Comparison of ENCODE assay signal across 20 mouse cellular contexts in genomic region chr5:96515860-96516311, GRCm38 (mm10).
A peak's percentile ranks its signal among the peaks of the same experiment; 100 is the strongest.
DNase-seq lines count a peak whose midpoint lies in the region; ATAC-seq and TF ChIP-seq lines count a peak whose summit lies in the region.
"Had no signal": no experiment of that assay in that cellular context is flagged by ENCODE, and none has a peak within 500 bp of the region (broad histone marks: within the 10 kb centered on the region; RNA-seq: fewer than 3 reads in every experiment).

No protein-coding gene starts in this region.

- WGBS in forebrain, embryonic 16.5 days: 35% methylated on average over 3 of the region's 3 CpGs
- WGBS in forebrain, embryonic 12.5 days: 68% methylated on average over 3 of the region's 3 CpGs
- 40% methylated on average over 3 of the region's 3 CpGs for WGBS in kidney, embryonic 15.5 days
- WGBS in midbrain, postnatal 0 days: 59% methylated on average over 3 of the region's 3 CpGs
- 77% methylated on average over 3 of the region's 3 CpGs for WGBS in midbrain, embryonic 11.5 days

- ATAC-seq in forebrain, embryonic 16.5 days: peak; percentile 31
- no peak for ATAC-seq in forebrain, embryonic 12.5 days (ENCODE audit: low FRiP score)
- peak; percentile 91 for ATAC-seq in kidney, embryonic 15.5 days (replicated peaks; ENCODE audit: low FRiP score)
- ATAC-seq in midbrain, postnatal 0 days (ENCODE audit: low FRiP score): peak; percentile 38; the same call in 1 of the 2 replicates
- ATAC-seq in midbrain, embryonic 11.5 days (ENCODE audit: low FRiP score): no peak
- ATAC-seq: intestine, embryonic 15.5 days had no signal

- no peaks in the 10 kb centered on the region for H3K4me1 ChIP-seq in forebrain, embryonic 16.5 days (replicated peaks; ENCODE audit: control insufficient read depth, insufficient read depth, low read length)
- H3K4me1 ChIP-seq in forebrain, embryonic 12.5 days: 0 out of 2 replicates have a peak, but pooled peaks cover 3% of the 10 kb centered on the region
- peaks cover 24% of the 10 kb centered on the region for H3K4me1 ChIP-seq in kidney, embryonic 15.5 days
- no peaks in the 10 kb centered on the region; the same call in 1 of the 2 replicates for H3K4me1 ChIP-seq in midbrain, postnatal 0 days (ENCODE audit: insufficient read depth, low read length)
- H3K4me1 ChIP-seq in midbrain, embryonic 11.5 days (ENCODE audit: control insufficient read depth, insufficient read depth, low read length): no peaks in the 10 kb centered on the region
- H3K4me1 ChIP-seq: intestine, embryonic 15.5 days had no signal

- no peaks in the 10 kb centered on the region for H3K9me3 ChIP-seq in forebrain, embryonic 16.5 days (ENCODE audit: control insufficient read depth, low read length)
- H3K9me3 ChIP-seq in forebrain, embryonic 12.5 days: no peaks in the 10 kb centered on the region
- H3K9me3 ChIP-seq in kidney, embryonic 15.5 days (replicated peaks): no peaks in the 10 kb centered on the region
- H3K9me3 ChIP-seq in midbrain, postnatal 0 days (ENCODE audit: low read length): no peaks in the 10 kb centered on the region
- no peaks in the 10 kb centered on the region for H3K9me3 ChIP-seq in midbrain, embryonic 11.5 days (ENCODE audit: control insufficient read depth, low read length)
- H3K9me3 ChIP-seq: heart, embryonic 13.5 days; intestine, embryonic 15.5 days had no signal

- no peaks in the 10 kb centered on the region for H3K27me3 ChIP-seq in forebrain, embryonic 16.5 days (replicated peaks; ENCODE audit: control insufficient read depth, insufficient read depth, low read length)
- no peaks in the 10 kb centered on the region for H3K27me3 ChIP-seq in forebrain, embryonic 12.5 days
- H3K27me3 ChIP-seq in kidney, embryonic 15.5 days: no peaks in the 10 kb centered on the region
- no peaks in the 10 kb centered on the region for H3K27me3 ChIP-seq in midbrain, postnatal 0 days (ENCODE audit: insufficient read depth, low read length)
- no peaks in the 10 kb centered on the region for H3K27me3 ChIP-seq in midbrain, embryonic 11.5 days (ENCODE audit: control insufficient read depth, insufficient read depth, low read length)
- H3K27me3 ChIP-seq: embryonic facial prominence, embryonic 12.5 days; heart, embryonic 13.5 days; hindbrain, embryonic 13.5 days; intestine, embryonic 15.5 days had no signal

- no peak overlapping the region for H3K9ac ChIP-seq in forebrain, embryonic 16.5 days (replicated peaks; ENCODE audit: low read depth, low read length)
- H3K9ac ChIP-seq in forebrain, embryonic 12.5 days: no peak overlapping the region
- H3K9ac ChIP-seq in kidney, embryonic 15.5 days: no peak overlapping the region
- no peak overlapping the region for H3K9ac ChIP-seq in midbrain, postnatal 0 days (replicated peaks; ENCODE audit: low read length, poor library complexity, severe bottlenecking)
- H3K9ac ChIP-seq in midbrain, embryonic 11.5 days (ENCODE audit: low read length): no peak overlapping the region
- H3K9ac ChIP-seq: embryonic facial prominence, embryonic 12.5 days; heart, embryonic 13.5 days; hindbrain, embryonic 13.5 days; intestine, embryonic 15.5 days had no signal

- H3K27ac ChIP-seq in forebrain, embryonic 16.5 days (ENCODE audit: low read length): no peak overlapping the region
- no peak overlapping the region for H3K27ac ChIP-seq in forebrain, embryonic 12.5 days
- H3K27ac ChIP-seq in kidney, embryonic 15.5 days: peak overlapping the region; percentile 84
- H3K27ac ChIP-seq in midbrain, postnatal 0 days (ENCODE audit: low read depth, low read length): no peak overlapping the region
- H3K27ac ChIP-seq in midbrain, embryonic 11.5 days (ENCODE audit: low read depth, low read length): no peak overlapping the region
- H3K27ac ChIP-seq: embryonic facial prominence, embryonic 12.5 days; heart, embryonic 13.5 days; hindbrain, embryonic 13.5 days; intestine, embryonic 15.5 days had no signal

- no peak for DNase-seq in kidney, adult 18-20 months
- peak; percentile 12 for DNase-seq in midbrain, postnatal 0 days (ENCODE audit: low spot score)
- no peak for DNase-seq in midbrain, embryonic 11.5 days (ENCODE audit: low spot score, missing footprints)
- DNase-seq in urinary bladder, adult 18-20 months (ENCODE audit: low spot score in 2 of 2): no peak
- DNase-seq: adrenal gland, postnatal 14 days; cerebellum, adult 11 months; cerebellum, postnatal 25 days; gastrocnemius, postnatal 14 days; heart, adult 18-20 months; lung, adult 18-20 months; lung, postnatal 14 days; thymus, postnatal 25 days had no signal

- H3K36me3 ChIP-seq in forebrain, embryonic 16.5 days (ENCODE audit: control insufficient read depth, insufficient read depth): no peaks in the 10 kb centered on the region
- no peaks in the 10 kb centered on the region for H3K36me3 ChIP-seq in forebrain, embryonic 12.5 days (replicated peaks)
- H3K36me3 ChIP-seq in kidney, embryonic 15.5 days: no peaks in the 10 kb centered on the region
- no peaks in the 10 kb centered on the region for H3K36me3 ChIP-seq in midbrain, postnatal 0 days (ENCODE audit: insufficient read depth, low read length)
- H3K36me3 ChIP-seq in midbrain, embryonic 11.5 days (ENCODE audit: control insufficient read depth, insufficient read depth, low read length): no peaks in the 10 kb centered on the region
- H3K36me3 ChIP-seq: embryonic facial prominence, embryonic 12.5 days; heart, embryonic 13.5 days; hindbrain, embryonic 13.5 days; intestine, embryonic 15.5 days had no signal

- H3K4me2 ChIP-seq in forebrain, embryonic 16.5 days (ENCODE audit: low read length): no peak overlapping the region
- H3K4me2 ChIP-seq in forebrain, embryonic 12.5 days: no peak overlapping the region
- H3K4me2 ChIP-seq in kidney, embryonic 15.5 days: no peak overlapping the region
- no peak overlapping the region for H3K4me2 ChIP-seq in midbrain, postnatal 0 days (ENCODE audit: low read depth, low read length, poor library complexity, severe bottlenecking)
- H3K4me2 ChIP-seq in midbrain, embryonic 11.5 days: no peak overlapping the region
- H3K4me2 ChIP-seq: embryonic facial prominence, embryonic 12.5 days; heart, embryonic 13.5 days; hindbrain, embryonic 13.5 days; intestine, embryonic 15.5 days had no signal

- no peak for TF ChIP-seq CTCF in midbrain, postnatal 0 days (IDR thresholded peaks at IDR 0.05)

- H3K4me3 ChIP-seq in forebrain, embryonic 16.5 days (replicated peaks; ENCODE audit: low read length): no peak overlapping the region
- H3K4me3 ChIP-seq in forebrain, embryonic 12.5 days (replicated peaks): no peak overlapping the region
- H3K4me3 ChIP-seq in kidney, embryonic 15.5 days (replicated peaks): no peak overlapping the region
- no peak overlapping the region for H3K4me3 ChIP-seq in midbrain, postnatal 0 days (ENCODE audit: low read depth, low read length)
- no peak overlapping the region for H3K4me3 ChIP-seq in midbrain, embryonic 11.5 days (ENCODE audit: low read depth, low read length)
- H3K4me3 ChIP-seq: embryonic facial prominence, embryonic 12.5 days; heart, embryonic 13.5 days; hindbrain, embryonic 13.5 days; intestine, embryonic 15.5 days; myocyte had no signal

Comparison
In these comparisons a context has a peak if more than half of its experiments do, and no peak if none do; other contexts are left out.
1. ATAC-seq: peak in forebrain, embryonic 16.5 days (single experiment), kidney, embryonic 15.5 days (single experiment) and midbrain, postnatal 0 days (single experiment); none in forebrain, embryonic 12.5 days (single experiment) and midbrain, embryonic 11.5 days (single experiment).